Mouse (Mus musculus) cerebellum, adult 8-10 months (tissue): ENCODE measurements around the gene Nol6.

Experiments used
- DNase-seq: peaks from one replicate; pipeline ENCODE4 v3.0.0; 2022

Nol6 gene

GRCm38 (mm10) chr4:41078726-41079125 lies 45.5 kb downstream of the Nol6 start:
- no peak for DNase-seq

DNA sequence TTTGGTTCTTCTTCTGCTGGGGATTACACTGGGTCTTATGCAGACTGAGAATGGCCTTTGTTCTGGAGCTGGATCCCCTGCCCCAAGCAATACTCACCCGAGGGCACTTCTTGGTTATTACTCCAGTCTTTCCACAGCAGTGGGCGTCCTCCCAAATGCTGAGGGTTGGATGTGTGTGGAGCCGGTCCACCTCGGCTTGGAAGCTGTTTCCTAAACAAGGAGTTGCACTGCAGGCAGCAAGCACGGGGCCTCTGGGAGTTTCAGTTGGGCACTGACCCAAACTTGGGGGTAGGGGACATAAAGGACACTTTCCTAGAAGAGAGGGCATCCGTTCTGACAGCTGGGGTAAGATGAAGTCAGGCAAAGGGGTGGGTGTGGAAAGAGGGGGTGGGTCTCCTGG lies 49.8 kb downstream of the Nol6 start:
- no peak for DNase-seq

DNA sequence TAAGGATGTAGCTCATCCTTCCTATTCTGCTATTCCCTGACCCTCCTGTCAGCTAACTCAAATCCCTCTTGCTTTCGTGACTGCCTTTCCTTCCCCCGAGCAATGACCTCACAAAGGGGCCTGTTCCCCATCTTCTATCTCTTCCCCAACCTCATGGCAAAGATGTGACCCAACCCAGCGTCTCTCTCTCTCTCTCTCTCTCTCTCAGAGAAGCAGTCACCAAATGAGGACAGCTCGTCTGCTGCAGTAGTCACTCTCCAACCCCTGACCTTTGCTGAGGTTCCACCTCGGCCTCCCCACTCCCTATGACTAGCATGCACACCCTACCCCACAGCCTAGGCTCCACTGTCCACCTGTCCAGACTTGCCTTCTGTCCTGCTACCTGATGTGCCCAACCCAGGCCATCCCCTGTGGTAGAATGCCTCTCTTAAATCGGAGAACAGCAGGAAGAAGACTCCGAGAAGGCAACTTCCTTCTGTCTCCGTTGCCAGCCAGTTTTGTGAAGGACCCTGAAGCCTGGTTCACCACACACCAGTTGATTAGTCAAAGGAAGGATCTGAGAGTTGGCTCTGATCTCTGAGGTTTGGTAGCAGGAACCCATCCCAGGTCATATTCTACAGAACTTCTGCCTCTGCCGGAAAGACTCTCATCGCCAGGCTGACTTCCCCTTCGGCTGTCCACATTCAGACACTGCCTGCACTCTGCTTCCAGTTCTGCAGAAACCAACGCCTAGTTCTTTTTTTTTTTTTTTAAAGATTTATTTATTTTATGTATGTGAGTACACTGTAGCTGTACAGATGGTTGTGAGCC lies 51.0 kb downstream of the Nol6 start:
- DNase-seq, result no peak

DNA sequence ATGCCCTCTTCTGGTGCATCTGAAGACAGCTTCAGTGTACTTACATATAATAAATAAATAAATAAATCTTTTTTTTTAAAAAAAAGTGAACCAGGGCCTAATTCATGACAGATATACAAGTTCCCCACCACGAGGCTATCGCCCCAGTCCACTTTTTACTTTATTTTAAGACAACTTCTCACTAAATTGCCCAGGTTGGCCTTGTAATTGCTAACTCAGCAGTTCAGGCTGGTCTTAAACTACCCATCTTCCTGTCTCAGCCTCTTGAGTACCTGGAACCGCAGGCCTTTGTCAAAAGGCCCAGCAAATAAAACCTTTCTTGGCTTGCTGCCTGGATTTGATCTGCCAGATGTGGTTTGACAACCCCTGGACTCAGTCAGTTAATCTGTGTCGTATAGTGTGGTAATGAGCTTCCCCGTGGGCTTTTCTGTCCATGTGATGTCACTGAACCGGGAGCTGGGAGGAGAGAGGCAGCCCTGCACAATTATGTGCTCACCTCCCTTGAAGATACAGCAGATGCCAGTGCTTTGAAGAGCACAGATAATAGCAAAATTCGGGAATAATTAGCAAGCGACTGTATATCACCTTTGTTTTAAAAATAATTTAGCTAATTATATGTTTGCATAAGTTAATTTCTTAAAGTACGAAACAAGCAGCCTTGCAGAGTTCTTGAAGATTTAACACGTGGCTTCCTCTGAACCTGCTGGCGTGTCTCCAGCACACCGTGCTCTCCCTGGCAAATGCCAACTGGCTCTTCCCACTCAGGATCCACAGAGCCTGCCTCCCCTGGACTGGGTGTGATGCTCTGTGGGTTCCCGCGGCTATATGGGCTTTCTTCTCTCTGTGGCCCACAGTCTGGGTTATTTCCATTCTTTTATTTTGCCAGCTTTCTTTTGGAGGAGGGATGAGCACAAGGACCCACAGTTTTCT lies 52.5 kb downstream of the Nol6 start:
- DNase-seq, result peak; percentile 25

DNA sequence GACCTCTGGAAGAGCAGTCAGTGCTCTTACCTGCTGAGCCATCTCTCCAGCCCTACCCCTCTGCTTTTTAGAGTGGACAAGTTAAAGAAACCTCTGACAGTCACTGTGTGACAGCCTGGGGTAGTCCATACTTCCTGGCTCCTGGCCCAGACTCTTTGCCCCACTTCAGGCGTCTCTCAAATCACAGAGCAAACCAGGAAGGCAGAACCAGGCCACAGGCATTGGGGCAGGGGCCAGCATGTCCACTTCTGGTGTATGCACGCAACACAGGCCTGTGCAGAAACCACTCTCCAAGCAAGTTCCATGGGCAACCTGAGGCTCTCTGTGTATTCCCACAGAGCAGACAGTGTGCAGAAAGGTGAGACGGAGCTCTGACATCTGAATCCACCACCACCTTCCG lies 59.1 kb downstream of the Nol6 start:
- DNase-seq, result no peak
